Mouse (Mus musculus): ENCODE data around the gene Exoc7. TPM values are rescaled to one million over a fixed set of nuclear protein-coding genes. Genes with fewer than 3 reads are reported as not detected.

Gene Exoc7
- total RNA-seq, 2 experiments from 2014 or later = 91.1 to 103 TPM

DNA sequence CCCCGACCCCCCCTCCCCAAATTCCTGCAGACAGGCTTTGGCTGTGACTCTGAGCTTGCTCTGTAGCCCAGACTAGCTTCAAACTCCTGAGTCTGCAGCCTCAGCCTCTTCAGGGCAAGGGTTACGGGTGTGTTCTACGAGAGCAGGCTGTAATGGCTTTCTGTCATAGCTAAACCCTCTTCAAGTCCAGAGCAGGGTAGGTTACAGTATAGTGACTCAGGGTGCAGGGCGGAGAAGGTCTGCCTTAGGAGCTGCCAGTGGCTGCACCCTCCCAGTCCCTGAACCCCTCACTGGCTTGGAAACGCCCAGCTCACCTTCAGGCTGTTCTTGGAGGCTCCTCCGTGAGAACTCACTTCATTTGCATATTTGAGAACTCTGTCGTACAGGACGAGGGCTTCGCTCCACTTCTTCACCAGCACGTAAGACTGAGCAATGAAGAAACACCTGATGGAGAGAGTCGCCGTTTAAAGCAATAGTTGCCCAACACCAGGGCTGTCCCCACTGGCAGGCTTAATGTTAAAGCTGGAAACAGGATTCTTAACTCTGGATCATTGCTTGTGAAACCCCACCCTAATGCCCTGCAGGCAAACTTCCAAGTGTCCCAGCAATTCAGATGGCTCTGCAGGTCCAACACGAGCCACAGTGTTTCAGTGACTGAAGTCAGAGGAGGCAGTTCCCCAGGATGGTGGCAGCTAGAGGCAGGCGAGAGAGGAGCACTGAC lies 59.4 kb downstream of the Exoc7 start:
- DNase-seq (ENCODE audit: low spot score in 2 of 2) = no peak

GRCm38 (mm10) chr11:116245616-116246015 lies 61.4 kb downstream of the Exoc7 start:
- DNase-seq (ENCODE audit: low spot score in 2 of 2) = no peak

DNA sequence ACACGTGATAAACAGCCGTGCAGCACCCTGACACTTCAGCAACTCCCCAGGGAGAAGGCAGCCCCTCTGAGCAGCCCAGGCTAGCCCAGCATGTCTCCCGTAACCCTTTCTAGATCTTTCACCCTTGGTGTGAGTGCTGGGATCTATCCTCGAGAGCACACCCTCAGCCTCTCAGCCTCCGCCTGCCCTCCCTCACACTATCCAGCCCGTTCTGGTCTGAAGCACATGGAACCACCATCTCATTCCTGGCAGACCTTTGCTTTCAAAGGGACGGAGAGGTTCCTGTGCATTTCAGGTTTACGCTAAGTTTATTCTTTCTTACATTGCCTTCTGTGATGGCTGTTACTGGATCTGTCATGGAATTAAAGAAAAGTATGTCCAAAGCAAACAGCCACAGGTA lies 62.5 kb downstream of the Exoc7 start:
- no peak for DNase-seq (ENCODE audit: low spot score in 2 of 2)

GRCm38 (mm10) chr11:116241744-116242235 lies 65.2 kb downstream of the Exoc7 start:
- DNase-seq (ENCODE audit: low spot score in 2 of 2) = no peak

- DNase-seq (ENCODE audit: low spot score in 2 of 2) = no peak
Measured at GRCm38 (mm10) chr11:116239797-116240196, 67.2 kb downstream of the Exoc7 start.

Other genes starting within 250 kb of the Exoc7 start
- 1 to 10 TPM; 1.8 to 2.7 TPM for gene Unc13d, start 229.3 kb downstream of the Exoc7 start, total RNA-seq (2021)
- gene Wbp2, start 220.2 kb downstream of the Exoc7 start, total RNA-seq (2021) = 100 to 1,000 TPM; 464 to 477 TPM
- 1 to 10 TPM; 7.3 to 7.9 TPM for gene Trim47, start 180.0 kb downstream of the Exoc7 start, total RNA-seq (2021)
- gene Trim65, start 176.1 kb downstream of the Exoc7 start, total RNA-seq (2021) = 1 to 10 TPM; 7.3 to 7.9 TPM
- 10 to 100 TPM; 61.7 to 66.9 TPM for gene Mrpl38, start 168.4 kb downstream of the Exoc7 start, total RNA-seq (2021)
- 10 to 100 TPM; 75.9 to 81.3 TPM for gene Fbf1, start 139.1 kb downstream of the Exoc7 start, total RNA-seq (2021)
- 10 to 100 TPM; 37.8 to 39.5 TPM for gene Ten1, start 108.4 kb downstream of the Exoc7 start, total RNA-seq (2021)
- gene Acox1, start 108.2 kb downstream of the Exoc7 start, total RNA-seq (2021) = 100 to 1,000 TPM; 115 to 123 TPM
- 1 to 10 TPM; 1.8 to 1.9 TPM for gene Evpl, start 69.2 kb downstream of the Exoc7 start, total RNA-seq (2021)
- 10 to 100 TPM; 76.5 to 78.4 TPM for gene Srp68, start 33.0 kb downstream of the Exoc7 start, total RNA-seq (2021)
- not detected for gene Galr2, start 26.3 kb downstream of the Exoc7 start, total RNA-seq (2021)
- gene Foxj1, start 28.2 kb upstream of the Exoc7 start, total RNA-seq (2021) = 1 to 10 TPM; 3.8 to 3.9 TPM
- 100 to 1,000 TPM; 256 to 274 TPM for gene Rnf157, start 105.8 kb upstream of the Exoc7 start, total RNA-seq (2021)
- 10 to 100 TPM; 27.5 to 32.6 TPM for gene Ubald2, start 126.9 kb upstream of the Exoc7 start, total RNA-seq (2021)
- under 1 TPM in 1 of 2 experiments, not detected in 1; 0.05 TPM for gene Qrich2, start 159.0 kb upstream of the Exoc7 start, total RNA-seq (2021)
- gene Prpsap1, start 187.0 kb upstream of the Exoc7 start, total RNA-seq (2021) = 10 to 100 TPM; 82.7 to 89.4 TPM
- 1 to 10 TPM; 7.9 to 9.9 TPM for gene Sphk1, start 223.7 kb upstream of the Exoc7 start, total RNA-seq (2021)